Mouse (Mus musculus) MEL (cell line): ENCODE results near the gene Cdc42. TPM values are rescaled to one million over a fixed set of nuclear protein-coding genes. Genes with fewer than 3 reads are reported as not detected.

Source experiments
- DNase-seq: peaks from one replicate; pipeline ENCODE4 v3.0.0; 2011; ENCODE audit warnings: low read depth, low spot score
- H3K27ac ChIP-seq: 2 replicates; pipeline ENCODE4 v1.5.1; 2012; ENCODE audit warnings: low read depth, mild to moderate bottlenecking, control low read depth, low read length, moderate library complexity; ENCODE audit not compliant: control insufficient read depth
- H3K27me3 ChIP-seq, 2 experiments: fragments of 150-350 bp in 1 of 2; sonication (generic) in 1 of 2; 2 replicates each; pipeline ENCODE4 v1.6.1; 2012; ENCODE audit warnings: low read length in 2 of 2, mild to moderate bottlenecking in 2 of 2, improper control_type of control experiment in 1 of 2, moderate library complexity in 1 of 2; ENCODE audit not compliant: insufficient read depth in 2 of 2, control insufficient read depth in 1 of 2
- H3K36me3 ChIP-seq, 2 experiments: 2 replicates each; pipeline ENCODE4 v1.6.1; 2012 to 2014; ENCODE audit warnings: low read length in 2 of 2, improper control_type of control experiment in 1 of 2, inconsistent platforms in 1 of 2, mild to moderate bottlenecking in 1 of 2; ENCODE audit not compliant: insufficient read depth in 2 of 2, control insufficient read depth in 1 of 2
- H3K4me1 ChIP-seq, 2 experiments: fragments of 150-350 bp in 1 of 2; sonication (generic) in 1 of 2; 2 replicates each; pipeline ENCODE4 v1.6.1; 2012; ENCODE audit warnings: low read length in 2 of 2, improper control_type of control experiment in 1 of 2, mild to moderate bottlenecking in 1 of 2; ENCODE audit not compliant: insufficient read depth in 2 of 2, control insufficient read depth in 1 of 2
- H3K4me3 ChIP-seq, 2 experiments: fragments of 150-350 bp in 1 of 2; sonication (generic) in 1 of 2; 2 replicates each; pipeline ENCODE4 v1.5.1; 2012; ENCODE audit warnings: low read depth in 2 of 2, low read length in 2 of 2, mild to moderate bottlenecking in 2 of 2, moderate library complexity in 2 of 2, control low read depth in 1 of 2, improper control_type of control experiment in 1 of 2; ENCODE audit not compliant: control insufficient read depth in 1 of 2, insufficient read depth in 1 of 2
- H3K79me2 ChIP-seq: 2 replicates; pipeline ENCODE4 v1.6.1; 2012; ENCODE audit warnings: mild to moderate bottlenecking, low read length, moderate library complexity; ENCODE audit not compliant: control insufficient read depth, poor library complexity, insufficient read depth
- H3K9ac ChIP-seq: 2 replicates; pipeline ENCODE4 v1.6.1; 2012; ENCODE audit warnings: low read depth, mild to moderate bottlenecking, control low read depth, low read length, moderate library complexity; ENCODE audit not compliant: control insufficient read depth, poor library complexity, severe bottlenecking
- H3K9me3 ChIP-seq: fragments of 150-350 bp; sonication (generic); replicated peaks from 2 replicates; pipeline ENCODE4 v1.6.1; 2012; ENCODE audit warnings: mild to moderate bottlenecking, low read length, improper control_type of control experiment, moderate library complexity; ENCODE audit not compliant: insufficient read depth
- BHLHE40 ChIP-seq: IDR thresholded peaks from 2 replicates; pipeline ENCODE4 v1.6.1; 2012; ENCODE audit warnings: low read depth, mild to moderate bottlenecking, inconsistent platforms, low read length, improper control_type of control experiment, borderline replicate concordance
- CHD1 ChIP-seq: IDR thresholded peaks from 2 replicates; pipeline ENCODE4 v1.6.1; 2012; ENCODE audit warnings: low read depth, mild to moderate bottlenecking, inconsistent platforms, low read length, improper control_type of control experiment
- CTCF ChIP-seq, 3 experiments: IDR thresholded peaks in 2 of 3; conservative IDR thresholded peaks in 1 of 3; 2 replicates each; pipeline ENCODE4 v1.5.1; 2011 to 2012; ENCODE audit warnings: low read length in 3 of 3, low read depth in 2 of 3, mild to moderate bottlenecking in 2 of 3, improper control_type of control experiment in 1 of 3, inconsistent platforms in 1 of 3, mixed read lengths in 1 of 3, moderate library complexity in 1 of 3; ENCODE audit not compliant: control insufficient read depth in 1 of 3, insufficient read depth in 1 of 3, poor library complexity in 1 of 3, severe bottlenecking in 1 of 3
- E2F4 ChIP-seq: IDR thresholded peaks from 2 replicates; pipeline ENCODE4 v1.6.1; 2011; ENCODE audit warnings: low read depth, low read length, improper control_type of control experiment, borderline replicate concordance
- ELF1 ChIP-seq: IDR thresholded peaks from 2 replicates; pipeline ENCODE4 v1.6.1; 2014; ENCODE audit warnings: low read depth, mild to moderate bottlenecking, inconsistent platforms, low read length, improper control_type of control experiment, moderate library complexity
- ETS1 ChIP-seq: IDR thresholded peaks from 2 replicates; pipeline ENCODE4 v1.6.1; 2012; ENCODE audit warnings: low read depth, mild to moderate bottlenecking, inconsistent platforms, low read length, improper control_type of control experiment, moderate library complexity
- GATA1 ChIP-seq: IDR thresholded peaks from 2 replicates; pipeline ENCODE4 v1.6.1; 2011; ENCODE audit warnings: low read depth, low read length, improper control_type of control experiment
- JUND ChIP-seq: IDR thresholded peaks from 2 replicates; pipeline ENCODE4 v1.6.1; 2011; ENCODE audit warnings: low read depth, mild to moderate bottlenecking, improper control_type of control experiment, low read length
- MAZ ChIP-seq: IDR thresholded peaks from 2 replicates; pipeline ENCODE4 v1.6.1; 2012; ENCODE audit warnings: low read depth, mild to moderate bottlenecking, inconsistent platforms, low read length, improper control_type of control experiment
- MXI1 ChIP-seq: IDR thresholded peaks from 2 replicates; pipeline ENCODE4 v1.6.1; 2011; ENCODE audit warnings: mild to moderate bottlenecking, low read depth, low read length, improper control_type of control experiment
- MYB ChIP-seq: IDR thresholded peaks from 2 replicates; pipeline ENCODE4 v1.6.1; 2011; ENCODE audit warnings: mild to moderate bottlenecking, low read depth, low read length, improper control_type of control experiment
- NELFE ChIP-seq: IDR thresholded peaks from 2 replicates; pipeline ENCODE4 v1.6.1; 2011; ENCODE audit warnings: low read depth, low read length, improper control_type of control experiment
- NRF1 ChIP-seq: IDR thresholded peaks from 2 replicates; pipeline ENCODE4 v1.6.1; 2014; ENCODE audit warnings: low read depth, mild to moderate bottlenecking, inconsistent platforms, low read length, improper control_type of control experiment, moderate library complexity; ENCODE audit not compliant: poor library complexity, insufficient read depth, severe bottlenecking
- POLR2A ChIP-seq, 2 experiments: IDR thresholded peaks; 2 replicates each; pipeline ENCODE4 v1.6.1; 2011 to 2012; ENCODE audit warnings: low read length in 2 of 2, mild to moderate bottlenecking in 2 of 2, control low read depth in 1 of 2, improper control_type of control experiment in 1 of 2, low read depth in 1 of 2, moderate library complexity in 1 of 2; ENCODE audit not compliant: control insufficient read depth in 1 of 2, insufficient read depth in 1 of 2, poor library complexity in 1 of 2
- RCOR1 ChIP-seq: IDR thresholded peaks from 2 replicates; pipeline ENCODE4 v1.6.1; 2012; ENCODE audit warnings: low read depth, mild to moderate bottlenecking, inconsistent platforms, low read length, improper control_type of control experiment
- SIN3A ChIP-seq: IDR thresholded peaks from 2 replicates; pipeline ENCODE4 v1.6.1; 2012; ENCODE audit warnings: low read length, improper control_type of control experiment, inconsistent platforms
- SMC3 ChIP-seq: IDR thresholded peaks from 2 replicates; pipeline ENCODE4 v1.6.1; 2011; ENCODE audit warnings: low read depth, low read length, improper control_type of control experiment
- TAL1 ChIP-seq: IDR thresholded peaks from 2 replicates; pipeline ENCODE4 v1.6.1; 2012; ENCODE audit warnings: mild to moderate bottlenecking, inconsistent platforms, low read length, moderate library complexity, mixed read lengths
- UBTF ChIP-seq: IDR thresholded peaks from 2 replicates; pipeline ENCODE4 v1.6.1; 2012; ENCODE audit warnings: low read depth, mild to moderate bottlenecking, inconsistent platforms, low read length, improper control_type of control experiment, moderate library complexity, borderline replicate concordance; ENCODE audit not compliant: insufficient read depth
- USF1 ChIP-seq: IDR thresholded peaks from 2 replicates; pipeline ENCODE4 v1.6.1; 2014; ENCODE audit warnings: low read depth, mild to moderate bottlenecking, inconsistent platforms, low read length, improper control_type of control experiment, moderate library complexity
- ZMIZ1 ChIP-seq: IDR thresholded peaks from 2 replicates; pipeline ENCODE4 v1.6.1; 2012; ENCODE audit warnings: low read depth, mild to moderate bottlenecking, inconsistent platforms, low read length, improper control_type of control experiment, moderate library complexity
- ZNF384 ChIP-seq: IDR thresholded peaks from 2 replicates; pipeline ENCODE4 v1.6.1; 2012; ENCODE audit warnings: low read depth, mild to moderate bottlenecking, inconsistent platforms, low read length, improper control_type of control experiment
- polyA plus RNA-seq, 2 experiments: library from polyadenylated mRNA; stranded (reverse) in 1 of 2; unstranded in 1 of 2; fragments of >175 nt in 1 of 2; fragments of >200 nt in 1 of 2; gene quantifications; 2 replicates each; pipeline versions ENCODE4 v1.2.1 to v1.2.4; 2012; ENCODE audit warnings: low replicate concordance in 2 of 2, low read depth in 1 of 2; ENCODE audit not compliant: insufficient read length in 2 of 2, insufficient read depth in 1 of 2, missing spikeins in 1 of 2
- total RNA-seq: library from RNA; depleted of rRNA; stranded (reverse); fragments of 300-350 nt; gene quantifications from 2 replicates; pipeline ENCODE4 v1.2.3, GENCODE M21; 2012

The Cdc42 gene
- total and polyA plus RNA-seq, 3 experiments: 117 to 203 (median 174) TPM

DNA sequence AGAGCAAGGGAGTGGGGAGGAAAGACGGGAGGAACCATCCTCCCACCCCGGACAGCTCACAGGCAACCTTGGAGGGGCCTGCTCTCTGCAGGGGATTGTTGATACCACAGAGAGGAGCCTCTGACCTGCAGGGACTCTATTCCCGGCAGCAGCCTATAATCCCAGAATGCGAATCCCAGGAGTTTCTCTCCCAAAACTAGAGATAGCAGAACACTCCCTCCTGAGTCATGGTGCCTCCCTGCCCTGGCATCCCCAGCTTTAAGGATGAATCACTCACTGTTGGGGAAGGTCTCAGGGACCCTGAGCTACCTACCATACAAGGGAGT is 74.2 kb downstream of the Cdc42 start (continued):
- TF ChIP-seq JUND (no peak), TAL1 (no peak)

- no peak for DNase-seq
- Histone ChIP-seq H3K9ac (no peak overlapping the region), H3K27ac (no peak overlapping the region), H3K4me1 (no peaks in the 10 kb centered on the region), H3K4me3 (no peak overlapping the region), H3K79me2 (no peaks in the 10 kb centered on the region), H3K36me3 (no peaks in the 10 kb centered on the region), H3K9me3 (no peaks in the 10 kb centered on the region), H3K27me3 (no peaks in the 10 kb centered on the region)
- TF ChIP-seq ETS1: no peak
- no peak for TF ChIP-seq BHLHE40
- no peak for TF ChIP-seq NELFE
- TF ChIP-seq CHD1: no peak
- no peak for TF ChIP-seq NRF1
- TF ChIP-seq ZNF384: no peak
- TF ChIP-seq USF1: no peak
- no peak for TF ChIP-seq SMC3
- no peak for TF ChIP-seq GATA1
- TF ChIP-seq POLR2A (IDR thresholded peaks at IDR 0.05; ENCODE audit: control insufficient read depth in 1 of 2, insufficient read depth in 1 of 2, low read depth in 1 of 2, low read length in 2 of 2, poor library complexity in 1 of 2): no peak
- no peak for TF ChIP-seq CTCF (IDR thresholded peaks at IDR 0.05 in 2 of 3, conservative IDR thresholded peaks at IDR 0.05 in 1 of 3; ENCODE audit: control insufficient read depth in 1 of 3, insufficient read depth in 1 of 3, low read depth in 2 of 3, low read length in 3 of 3, poor library complexity in 1 of 3, severe bottlenecking in 1 of 3)
- TF ChIP-seq MXI1: no peak
- no peak for TF ChIP-seq SIN3A
- no peak for TF ChIP-seq UBTF
- no peak for TF ChIP-seq RCOR1
- no peak for TF ChIP-seq MAZ
- TF ChIP-seq ELF1: no peak
Observed at GRCm38 (mm10) chr4:137282584-137283406, 74.7 kb downstream of the Cdc42 start.

DNA sequence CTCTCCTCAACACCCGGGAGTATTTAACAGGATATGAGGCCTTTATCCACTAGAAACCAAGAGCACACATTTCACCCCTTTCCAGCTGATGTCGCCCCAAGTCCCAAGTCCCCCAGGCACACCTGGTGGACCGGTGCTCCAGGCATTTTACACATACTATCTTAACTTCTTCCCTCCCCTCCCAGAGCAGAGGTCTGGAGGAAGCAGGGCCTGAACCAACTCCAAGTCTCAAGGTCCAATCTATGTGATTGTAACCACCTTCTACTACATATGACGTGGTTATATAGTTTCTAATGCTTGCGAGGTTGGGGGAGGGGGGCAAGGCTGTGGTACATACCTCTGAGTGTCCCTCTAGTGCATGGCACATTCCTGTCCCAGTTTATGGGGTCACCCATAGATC is 75.4 kb downstream of the Cdc42 start:
- Histone ChIP-seq H3K9ac (no peak overlapping the region), H3K27ac (no peak overlapping the region), H3K27me3 (no peaks in the 10 kb centered on the region), H3K36me3 (no peaks in the 10 kb centered on the region), H3K79me2 (no peaks in the 10 kb centered on the region), H3K4me3 (no peak overlapping the region), H3K4me1 (no peaks in the 10 kb centered on the region), H3K9me3 (no peaks in the 10 kb centered on the region)
- TF ChIP-seq MYB: no peak
- TF ChIP-seq E2F4: no peak
- TF ChIP-seq ZMIZ1: no peak
- TF ChIP-seq SMC3: no peak
- no peak for TF ChIP-seq ELF1
- TF ChIP-seq ZNF384: no peak
- no peak for TF ChIP-seq NRF1
- TF ChIP-seq MXI1: no peak
- no peak for DNase-seq
